Mouse (Mus musculus) right cerebral cortex, postnatal 4 days (tissue): ENCODE data around the gene Cav3.

Source experiments
- DNase-seq: peaks from one replicate; pipeline ENCODE4 v3.0.0-alpha.2; 2022

The Cav3 gene

DNA sequence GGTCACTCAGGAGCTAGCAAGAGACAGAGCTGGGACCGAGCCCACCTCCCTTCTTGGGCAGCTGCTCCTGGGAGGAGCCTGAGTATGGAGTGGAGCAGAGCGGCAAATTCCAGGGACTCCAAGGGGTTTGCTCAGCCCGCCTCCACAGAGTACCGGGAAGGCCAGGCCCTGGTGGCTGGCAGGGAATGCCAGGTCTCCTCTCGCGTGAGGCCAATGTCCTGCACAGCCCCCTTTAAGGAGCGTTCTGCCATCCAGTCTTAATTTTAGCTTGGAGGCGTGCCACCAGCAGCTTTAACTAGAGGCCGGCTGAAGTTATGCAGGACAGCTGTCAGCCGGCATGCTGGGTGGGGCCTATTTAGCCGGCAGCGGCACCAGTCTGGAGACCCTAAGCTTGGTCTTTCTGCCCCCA, at the start of gene Cav3:
Gene Cav3 (plus strand): TSS at position 165 of the 409 bp plus-strand sequence.
- no peak for DNase-seq

DNA sequence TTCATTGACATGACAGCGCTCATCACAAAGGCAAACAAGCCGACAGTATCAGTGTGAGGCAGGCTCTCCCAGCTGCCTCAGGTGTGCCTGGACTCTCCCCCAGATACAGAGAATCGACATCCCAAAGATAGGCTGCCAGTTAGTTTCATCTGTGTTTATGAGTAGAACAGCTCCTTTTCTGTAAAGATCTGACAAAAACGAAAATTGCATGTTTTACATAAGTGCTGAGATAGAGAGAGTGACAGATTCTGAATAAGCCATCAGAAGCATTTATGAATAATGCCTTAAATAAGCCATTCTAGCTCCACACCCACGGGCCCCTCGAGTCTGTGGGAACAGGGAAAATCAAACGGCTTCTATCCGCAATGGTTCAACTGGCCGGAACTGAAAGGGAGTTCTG, 40.0 kb upstream of the Cav3 start:
- no peak for DNase-seq

DNA sequence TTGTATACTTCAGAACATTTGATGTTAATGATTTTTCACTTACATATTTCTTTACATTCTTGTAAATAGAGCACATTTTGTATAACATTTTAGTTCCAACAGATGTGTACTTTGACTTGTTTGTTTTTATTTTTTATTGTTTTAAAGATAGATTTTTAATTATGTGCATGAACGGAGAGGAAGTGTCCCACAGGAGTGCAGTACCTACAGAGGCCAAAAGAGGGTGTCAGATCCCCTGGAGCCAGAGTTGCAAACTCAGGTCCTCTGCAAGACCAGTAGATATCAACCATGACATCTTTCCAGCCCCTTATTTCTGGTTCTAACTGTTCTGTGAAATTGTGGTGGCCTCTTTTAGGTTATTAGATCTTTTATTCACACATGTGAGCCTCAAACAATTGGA, 38.4 kb upstream of the Cav3 start:
- peak; percentile 16 for DNase-seq

DNA sequence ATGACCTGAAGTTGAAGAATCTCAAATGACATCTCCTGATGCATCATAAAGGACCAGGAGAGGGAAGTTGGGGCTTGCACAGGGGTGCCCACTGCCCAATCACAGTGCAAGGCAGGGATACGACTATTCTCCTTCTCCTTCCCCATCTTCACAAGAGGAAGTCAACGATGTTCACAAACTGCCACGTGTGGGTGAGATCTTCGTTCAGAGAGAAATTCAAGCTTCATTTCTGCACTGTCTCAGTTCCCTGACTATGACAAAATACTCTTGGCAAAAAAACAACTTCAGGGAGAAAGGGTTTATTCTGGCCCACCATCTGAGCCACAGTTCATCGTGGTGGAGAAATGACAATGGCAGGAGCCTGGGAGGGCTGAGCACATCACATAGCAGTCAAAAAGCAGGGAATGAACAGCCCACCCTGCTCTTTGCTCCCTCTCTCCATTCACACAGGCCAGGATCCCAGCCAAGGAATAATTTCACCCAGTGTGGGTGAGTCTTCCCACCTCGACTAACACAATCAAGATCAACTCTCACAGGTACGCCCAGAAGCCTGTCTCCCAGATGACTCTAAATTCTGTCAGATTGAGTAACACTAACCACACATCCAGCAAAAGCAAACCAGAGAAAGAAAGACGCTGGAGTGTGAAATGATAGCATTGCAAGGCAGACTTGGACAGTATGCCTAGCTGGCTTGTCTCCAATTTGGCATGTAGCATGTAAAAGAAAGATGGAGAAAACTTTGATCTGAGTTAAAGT, 35.4 kb upstream of the Cav3 start:
- DNase-seq = peak; percentile 44

DNA sequence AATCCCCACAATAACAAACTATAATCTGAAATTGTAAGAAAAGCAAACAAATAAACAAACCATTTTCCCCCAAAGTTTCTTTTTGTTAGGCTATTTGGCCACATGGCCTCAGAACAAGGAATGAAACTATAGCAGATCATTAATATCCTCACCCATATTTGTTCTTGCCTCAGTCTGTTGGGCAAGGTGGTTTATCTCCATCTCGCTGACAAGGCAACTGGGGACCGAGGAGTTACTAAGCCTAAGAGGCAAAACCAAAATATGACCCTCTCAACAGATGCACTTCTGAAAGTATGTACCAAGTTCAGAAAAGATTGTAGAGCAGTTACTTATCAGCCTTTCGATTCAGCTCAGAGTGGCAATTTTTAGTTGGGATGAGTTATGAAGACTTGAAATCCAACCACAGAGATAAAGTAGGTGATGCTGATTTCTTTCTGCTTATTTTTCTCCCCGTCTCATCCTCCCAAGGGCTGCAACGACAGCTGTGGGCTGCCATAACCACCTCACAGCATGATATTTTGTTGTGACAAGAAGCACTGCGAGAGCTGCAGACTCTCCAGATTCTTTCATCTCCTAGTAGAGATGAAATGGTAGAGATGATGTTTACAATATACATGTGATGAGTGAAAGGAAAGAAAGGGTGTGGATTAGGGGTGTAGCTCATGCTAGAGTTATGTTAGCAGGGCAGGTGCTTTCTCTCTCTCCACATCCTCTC, 33.1 kb upstream of the Cav3 start:
- DNase-seq = no peak

DNA sequence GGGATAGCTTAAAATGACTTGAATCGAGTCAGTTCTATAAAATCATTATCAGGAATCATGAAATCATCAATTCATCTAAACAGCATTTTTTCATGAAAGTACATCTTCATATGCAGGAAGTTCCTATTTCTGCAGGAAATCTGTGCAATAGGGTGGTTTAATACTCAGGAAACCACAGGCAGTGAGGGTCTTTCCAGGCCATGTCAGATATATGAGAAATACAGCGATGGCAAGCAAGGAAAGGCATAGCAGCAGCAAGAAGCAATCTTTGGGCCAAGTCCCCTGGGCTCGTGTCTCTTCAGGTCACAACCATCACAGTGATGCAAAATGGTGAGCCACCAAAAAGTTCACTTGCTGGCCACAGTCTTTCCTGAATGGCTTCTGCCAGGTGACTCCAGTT, 13.6 kb upstream of the Cav3 start:
- DNase-seq = no peak

DNA sequence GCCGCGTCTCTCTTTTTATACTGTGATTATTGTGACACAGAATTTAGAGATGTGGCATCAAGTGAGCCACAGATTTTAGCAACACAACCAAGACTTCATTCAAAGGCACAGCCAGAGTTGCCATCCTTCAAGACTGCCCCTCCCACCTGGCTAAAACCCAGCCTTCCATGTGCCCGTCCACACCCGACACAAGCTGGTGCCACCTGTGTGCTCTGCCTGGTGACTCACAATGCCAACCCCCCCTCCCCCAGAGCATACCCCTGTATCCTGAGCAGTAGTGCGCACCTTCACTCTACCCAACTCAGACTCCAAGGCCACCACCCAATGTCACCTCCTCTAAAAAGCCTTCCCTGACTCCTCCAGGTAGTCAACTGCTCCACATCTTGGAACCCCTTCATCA, 2.2 kb downstream of the Cav3 start:
- no peak for DNase-seq

- no peak for DNase-seq
Observed at GRCm38 (mm10) chr6:112463331-112463730, 4.0 kb downstream of the Cav3 start.

DNA sequence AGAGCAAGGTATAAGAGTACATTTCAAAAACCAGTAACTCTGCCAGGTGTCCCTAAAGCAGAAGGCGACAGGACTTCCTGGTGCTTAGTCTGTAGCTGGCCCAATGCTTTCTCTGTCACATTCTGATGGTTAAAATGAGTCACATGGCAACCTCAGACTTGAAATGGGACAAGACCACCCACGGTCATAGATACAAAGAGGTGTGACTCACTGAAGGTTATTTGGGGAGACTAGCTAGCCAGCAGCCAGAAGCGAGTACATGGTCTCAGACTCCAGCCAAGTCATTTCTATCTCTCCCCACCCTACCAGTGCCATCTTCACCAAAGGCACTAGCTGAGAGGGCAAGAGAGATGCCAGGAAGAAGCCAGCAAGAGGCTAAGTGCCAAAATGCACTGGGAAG, 6.1 kb downstream of the Cav3 start:
- DNase-seq = no peak

GRCm38 (mm10) chr6:112466001-112466400, 6.7 kb downstream of the Cav3 start:
- no peak for DNase-seq

- no peak for DNase-seq
Observed at GRCm38 (mm10) chr6:112471644-112472043, 12.3 kb downstream of the Cav3 start.

- DNase-seq = no peak
Observed at GRCm38 (mm10) chr6:112479861-112480260, 20.6 kb downstream of the Cav3 start.

GRCm38 (mm10) chr6:112484316-112484715, 25.0 kb downstream of the Cav3 start:
- DNase-seq = peak; percentile 17

GRCm38 (mm10) chr6:112487993-112488392, 28.7 kb downstream of the Cav3 start:
- no peak for DNase-seq

GRCm38 (mm10) chr6:112488821-112489180, 29.5 kb downstream of the Cav3 start:
- DNase-seq = peak; percentile 8

- DNase-seq = peak; percentile 44
Observed at GRCm38 (mm10) chr6:112489181-112489909, 30.0 kb downstream of the Cav3 start.

GRCm38 (mm10) chr6:112489910-112490559, 30.7 kb downstream of the Cav3 start, which contains the start of gene Oxtr:
Gene Oxtr (minus strand): TSS chr6:112489943.
- peak; percentile 14 for DNase-seq

DNA sequence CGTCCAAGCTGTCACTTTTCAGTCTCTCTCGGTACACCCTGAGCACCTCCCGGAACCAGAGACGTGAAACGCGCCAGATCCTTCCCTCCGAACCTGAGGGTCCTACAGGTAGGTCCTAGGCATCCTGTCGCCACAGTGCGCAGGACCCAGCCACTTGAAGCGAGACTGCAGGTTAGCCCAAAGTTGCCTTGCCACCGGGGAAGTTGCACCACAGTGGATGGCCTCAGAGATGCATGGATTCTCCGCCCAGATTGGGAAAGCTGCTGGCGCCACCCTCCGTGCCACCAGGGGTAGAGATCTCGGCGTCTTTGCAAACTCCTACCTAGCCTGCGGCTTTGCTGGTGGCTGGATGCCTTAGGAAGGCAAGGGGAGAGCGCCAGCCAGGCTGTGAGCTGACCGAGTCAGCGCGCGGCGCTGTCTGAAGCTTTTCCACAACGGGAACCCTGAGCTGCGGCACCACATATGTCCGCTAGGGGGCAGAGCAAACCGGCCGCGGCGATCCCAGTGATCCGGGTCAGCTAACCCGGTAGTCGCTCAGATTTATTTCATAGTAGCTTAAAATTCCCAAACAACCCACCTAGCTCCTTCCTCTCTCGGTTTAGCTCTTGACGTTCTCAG, 31.4 kb downstream of the Cav3 start:
- peak; percentile 87 for DNase-seq

DNA sequence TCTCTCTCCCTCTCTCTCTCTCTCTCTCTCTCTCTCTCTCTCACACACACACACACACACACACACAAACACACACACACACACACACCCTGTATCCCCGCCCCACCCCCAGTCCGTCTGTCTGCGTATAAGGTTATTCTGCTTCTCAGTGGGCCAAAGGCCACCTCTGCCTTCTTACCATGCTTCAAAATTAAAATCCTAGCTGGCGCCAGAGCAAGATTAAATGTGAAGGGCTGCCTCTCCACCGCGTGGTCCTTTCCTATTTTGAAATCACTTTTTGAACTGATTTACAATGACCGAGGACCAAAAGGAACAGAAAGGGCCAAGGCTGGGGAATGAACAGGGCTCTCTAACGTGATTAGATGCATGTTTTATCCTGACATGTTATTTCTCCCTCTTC, 32.2 kb downstream of the Cav3 start:
- DNase-seq = no peak

GRCm38 (mm10) chr6:112492656-112493055, 33.4 kb downstream of the Cav3 start:
- no peak for DNase-seq

DNA sequence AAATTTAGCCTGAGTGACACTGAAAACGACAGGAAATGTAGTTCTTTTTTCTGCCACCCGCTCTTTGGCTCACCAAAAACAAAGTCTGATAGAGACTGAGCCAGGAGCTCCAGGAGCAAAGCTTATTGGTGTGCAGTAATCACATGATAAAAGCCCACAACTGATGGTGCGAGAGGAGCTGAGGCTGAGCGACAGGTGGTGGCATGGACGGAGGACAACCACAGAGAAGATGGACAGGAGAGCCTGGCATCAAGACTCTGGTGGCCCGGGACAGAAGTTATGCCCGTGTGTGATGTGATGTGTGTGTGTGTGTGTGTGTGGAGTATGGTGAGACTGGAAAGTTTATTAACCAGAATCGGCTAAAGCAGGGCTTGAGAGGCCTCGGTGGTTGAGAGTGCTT, 34.1 kb downstream of the Cav3 start:
- DNase-seq = no peak

DNA sequence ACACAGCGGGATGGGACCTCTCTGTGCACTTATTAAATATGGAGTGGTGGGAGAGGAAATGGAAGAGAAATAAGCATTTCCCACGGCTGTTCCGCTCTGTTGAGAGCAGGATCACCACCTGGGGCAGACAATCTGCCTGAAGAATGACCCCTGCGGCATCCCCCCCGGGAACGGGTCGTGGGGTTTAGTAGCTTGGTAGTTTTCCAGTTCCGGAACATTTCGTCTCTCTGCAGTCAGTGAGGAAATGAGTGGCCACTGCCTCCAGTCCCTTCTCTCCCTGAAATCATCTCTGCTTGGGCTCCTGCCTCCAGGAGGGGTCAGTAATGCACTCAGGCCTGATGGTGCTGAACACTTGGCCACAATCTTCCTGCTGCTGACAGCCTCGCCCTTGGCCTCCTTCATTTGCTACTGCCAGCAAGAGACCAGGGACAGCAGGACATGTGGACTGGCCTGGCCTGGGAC, 35.3 kb downstream of the Cav3 start:
- DNase-seq = no peak

GRCm38 (mm10) chr6:112495219-112495618, 35.9 kb downstream of the Cav3 start:
- no peak for DNase-seq
